Mouse (Mus musculus) heart, postnatal 36 days (tissue): ENCODE measurements around the gene Rnf166. TPM values are rescaled to one million over a fixed set of nuclear protein-coding genes. Genes with fewer than 3 reads are reported as not detected.

ENCODE experiments used
- DNase-seq, 2 experiments: peaks; one replicate each; pipeline ENCODE4 v3.0.0; 2021 to 2022
- intact Hi-C: fragments of 180-260 bp; cut with DNase I; formaldehyde crosslinking; loops from one replicate; pipeline ENCODE4 v1.15.1; 2025
- total RNA-seq, 2 experiments: library from RNA; stranded (reverse); gene quantifications; 2 replicates each; pipeline ENCODE4 v1.2.3; 2021

Rnf166 gene
- total RNA-seq, 2 experiments from 2014 or later, result 37.3 to 40.0 TPM

- DNase-seq, result no peak
- intact Hi-C loops, result loop anchor here (10.0 kb wide), 1 partner anchor 751 kb away; the partner anchor contains the start of gene Cdk10
These were observed 1.9 kb downstream of the Rnf166 start for GRCm38 (mm10) chr8:122473911-122474421.

- intact Hi-C loops, result loop anchor here (10.0 kb wide), 1 partner anchor 754 kb away; the partner anchor contains the start of gene Cdk10
- no peak for DNase-seq
These were observed 5.2 kb downstream of the Rnf166 start for GRCm38 (mm10) chr8:122470691-122471090.

- intact Hi-C loops, result loop anchor here (10.0 kb wide), 1 partner anchor 755 kb away; the partner anchor contains the start of gene Cdk10
- no peak for DNase-seq
These were observed 5.9 kb downstream of the Rnf166 start for GRCm38 (mm10) chr8:122469965-122470364.

GRCm38 (mm10) chr8:122469407-122469806 is 6.5 kb downstream of the Rnf166 start:
- intact Hi-C loops, result no loop called here

GRCm38 (mm10) chr8:122467816-122468215 is 8.0 kb downstream of the Rnf166 start:
- no peak for DNase-seq
- intact Hi-C loops, result no loop called here

More at GRCm38 (mm10) chr8:122469407-122469806, 6.5 kb downstream of the Rnf166 start:
- no peak for DNase-seq

- DNase-seq, result no peak
- intact Hi-C loops, result no loop called here
These were observed 10.9 kb downstream of the Rnf166 start for GRCm38 (mm10) chr8:122464985-122465384.

- DNase-seq, result no peak
- intact Hi-C loops, result no loop called here
These were observed 11.9 kb downstream of the Rnf166 start for GRCm38 (mm10) chr8:122463651-122464640.

- no peak for DNase-seq
- intact Hi-C loops, result no loop called here
These were observed 13.4 kb downstream of the Rnf166 start for GRCm38 (mm10) chr8:122462510-122462909.

- DNase-seq, result no peak
- intact Hi-C loops, result no loop called here
These were observed 14.3 kb downstream of the Rnf166 start for GRCm38 (mm10) chr8:122461473-122462148.

GRCm38 (mm10) chr8:122460524-122461472 is 15.1 kb downstream of the Rnf166 start, which contains the start of gene Snai3:
Snai3 (minus strand) TSS chr8:122460733.
- intact Hi-C loops, result no loop called here
- peak; percentile 30 to 55 for DNase-seq

- no peak for DNase-seq
- intact Hi-C loops, result no loop called here
These were observed 15.9 kb downstream of the Rnf166 start for GRCm38 (mm10) chr8:122459990-122460389.

GRCm38 (mm10) chr8:122459218-122459900 is 16.5 kb downstream of the Rnf166 start:
- DNase-seq, result no peak
- intact Hi-C loops, result no loop called here

GRCm38 (mm10) chr8:122457171-122457570 is 18.7 kb downstream of the Rnf166 start:
- intact Hi-C loops, result no loop called here
- DNase-seq, result no peak

GRCm38 (mm10) chr8:122454409-122454808 is 21.5 kb downstream of the Rnf166 start:
- DNase-seq, result no peak
- intact Hi-C loops, result no loop called here

- intact Hi-C loops, result no loop called here
- DNase-seq, result peak in 1 of 2 experiments; percentile 38
These were observed 23.7 kb downstream of the Rnf166 start for GRCm38 (mm10) chr8:122452154-122452553.

GRCm38 (mm10) chr8:122451161-122451703 is 24.6 kb downstream of the Rnf166 start:
- DNase-seq, result peak in 1 of 2 experiments; percentile 55
- intact Hi-C loops, result no loop called here

GRCm38 (mm10) chr8:122445203-122445602 is 30.7 kb downstream of the Rnf166 start:
- intact Hi-C loops, result loop anchor here (1.0 kb wide), 1 partner anchor 30 kb away; no protein-coding TSS in a partner anchor
- no peak for DNase-seq

GRCm38 (mm10) chr8:122444058-122444748 is 31.7 kb downstream of the Rnf166 start:
- intact Hi-C loops, result loop anchor here (5.0 kb wide), 1 partner anchor 167 kb away; no protein-coding TSS in a partner anchor
- DNase-seq, result peak; percentile 85 to 86
